Mouse (Mus musculus) frontal cortex, postnatal 25 days (tissue): ENCODE results near the gene Abca9.

Experiments used
- DNase-seq, 2 experiments: peaks; one replicate each; pipeline ENCODE4 v3.0.0; 2022; ENCODE audit warnings: low spot score in 2 of 2

Abca9 gene

DNA sequence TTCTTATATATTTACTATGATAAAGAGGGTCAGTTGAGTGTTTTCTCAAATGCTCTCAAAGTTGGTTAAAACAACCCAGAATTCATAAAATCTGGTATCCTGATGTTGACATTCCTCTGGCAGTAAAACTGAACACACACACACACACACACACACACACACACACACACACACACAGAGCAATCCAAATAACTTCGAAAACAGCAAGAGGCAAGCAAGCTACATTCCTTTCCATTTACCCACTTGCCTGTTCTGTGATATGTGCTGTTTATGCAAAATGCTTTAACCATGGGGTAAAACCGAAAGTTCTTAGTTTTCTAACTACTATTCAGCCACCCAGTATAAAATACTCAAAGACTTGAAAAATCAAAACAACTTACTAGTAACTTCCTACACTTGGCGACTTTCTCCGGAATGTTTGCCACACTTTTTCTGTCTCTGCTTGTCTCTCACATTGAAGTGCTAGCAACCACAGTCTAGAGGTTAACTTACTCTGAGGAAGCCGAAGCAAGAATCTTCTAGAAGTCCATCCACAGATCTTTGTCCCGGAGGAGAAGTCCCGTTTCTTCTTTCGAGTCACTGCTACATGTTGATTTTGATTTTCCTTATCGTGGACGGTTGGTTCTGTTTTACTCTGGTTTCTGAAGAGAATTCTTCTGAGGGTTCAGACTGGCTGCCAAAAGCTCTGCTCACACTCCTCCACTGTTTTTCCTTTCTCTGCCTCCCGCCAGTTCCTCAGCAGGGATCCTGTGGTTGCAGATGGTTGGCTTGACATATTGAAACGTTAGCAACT lies at the start of gene Abca9:
Abca9 (minus strand) TSS at position 738 of the 793 bp plus-strand sequence.
- DNase-seq: peak in 1 of 2 experiments; percentile 20

DNA sequence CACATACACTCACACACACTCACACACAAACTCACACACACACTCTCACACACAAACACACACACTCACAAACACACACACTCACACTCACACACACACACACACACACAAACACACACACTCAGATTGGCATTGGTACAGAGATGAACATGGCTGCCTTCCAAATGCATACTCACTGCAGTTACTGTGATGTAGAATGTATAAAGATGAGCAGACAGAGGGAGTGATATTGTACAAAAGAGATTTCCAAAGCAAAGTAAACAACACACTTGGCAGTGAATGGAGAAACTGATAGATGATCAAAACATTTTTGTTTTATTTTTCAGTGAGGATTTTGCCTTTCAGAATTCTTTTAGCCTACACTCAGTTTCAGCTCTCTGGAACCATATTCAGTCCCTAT lies 49.1 kb upstream of the Abca9 start:
- no peak for DNase-seq

DNA sequence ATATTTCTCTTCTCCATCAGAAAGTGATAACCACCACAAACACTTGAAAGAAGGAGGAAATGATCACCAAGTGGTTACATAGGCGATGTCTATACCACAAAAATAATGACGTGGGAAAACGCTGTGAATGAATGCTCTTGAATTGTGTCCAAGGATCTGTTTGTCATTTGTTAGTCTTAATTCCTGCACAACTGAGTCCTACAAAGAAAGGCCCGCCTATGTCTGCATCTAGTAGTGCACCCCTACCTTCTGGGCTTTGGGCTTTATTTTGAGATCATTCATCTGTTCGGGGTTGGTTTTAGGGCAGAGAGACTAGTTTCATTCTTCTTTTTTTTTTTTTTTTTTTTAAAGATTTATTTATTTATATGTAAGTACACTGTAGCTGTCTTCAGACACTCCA lies 35.9 kb upstream of the Abca9 start:
- DNase-seq: no peak

DNA sequence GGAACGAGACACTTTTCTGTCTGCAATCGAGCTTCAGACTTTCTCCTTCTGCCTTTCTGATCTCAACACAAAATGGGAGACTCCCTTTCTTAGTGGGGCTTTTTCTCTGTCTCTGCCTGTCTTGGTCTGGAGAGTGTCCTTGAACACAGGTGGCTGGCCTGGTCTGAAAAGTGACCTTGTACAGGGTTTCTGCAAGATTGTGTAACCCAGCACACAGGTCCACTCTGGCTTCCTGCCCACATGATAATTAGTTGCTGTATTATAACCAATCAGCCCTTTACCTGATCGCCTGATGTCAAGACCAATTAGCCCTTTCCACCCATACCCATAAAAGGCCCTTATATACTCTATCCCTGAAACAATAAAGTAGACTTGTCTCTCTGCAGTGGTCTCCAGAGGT lies 30.9 kb upstream of the Abca9 start:
- no peak for DNase-seq

DNA sequence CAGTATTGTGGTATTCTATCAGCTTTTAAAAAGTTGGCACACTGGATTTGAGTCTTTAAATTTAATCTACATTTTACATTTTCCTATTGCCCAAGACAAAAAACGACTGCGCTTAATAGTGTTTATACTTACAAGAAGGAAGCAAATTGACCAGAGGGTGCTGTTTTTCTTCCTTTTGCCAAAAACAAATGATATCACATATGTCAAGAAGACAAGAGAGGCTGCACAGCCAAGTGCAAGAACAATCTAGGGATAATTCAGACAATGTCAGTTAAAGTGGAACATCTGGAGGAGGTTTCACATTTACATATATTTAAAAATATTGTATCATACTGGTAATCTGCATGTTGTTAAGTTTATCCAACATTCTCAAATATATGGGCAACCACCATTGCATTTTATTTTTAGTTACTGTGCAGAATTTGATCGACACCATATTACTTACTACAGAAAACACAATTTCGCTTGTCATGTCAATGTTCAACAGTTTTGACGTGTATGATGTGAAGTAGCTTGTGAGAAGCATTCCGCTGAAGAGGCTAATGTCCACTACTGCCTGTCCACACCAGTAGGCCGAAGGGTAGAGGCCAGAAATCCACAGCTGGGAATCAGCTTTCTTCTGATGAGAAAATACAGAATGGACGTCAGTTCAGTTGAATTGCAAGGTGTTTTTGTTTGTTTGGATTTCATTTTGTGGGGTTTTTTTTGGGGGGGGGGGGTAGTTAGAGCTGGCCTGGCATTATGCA lies 28.7 kb upstream of the Abca9 start:
- DNase-seq: no peak

DNA sequence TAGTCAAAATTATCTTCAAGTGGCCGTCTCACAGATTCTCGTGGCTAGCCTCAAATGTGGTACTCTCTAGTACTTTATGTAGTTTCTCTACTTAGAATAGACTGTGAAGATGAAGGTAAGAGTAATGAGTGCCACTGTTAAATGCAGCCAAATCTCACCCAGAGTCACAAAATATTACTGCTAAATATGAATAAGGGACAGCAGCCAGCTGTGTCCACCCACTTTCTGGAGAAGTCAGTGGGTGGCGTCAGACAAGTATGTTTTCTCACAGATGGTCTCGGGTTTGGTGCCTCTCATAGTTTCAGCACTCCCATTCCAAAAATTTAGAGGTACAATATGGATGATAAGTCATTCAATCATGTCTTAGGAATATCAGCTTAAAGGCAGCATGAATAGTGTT lies 27.3 kb upstream of the Abca9 start:
- DNase-seq: no peak

DNA sequence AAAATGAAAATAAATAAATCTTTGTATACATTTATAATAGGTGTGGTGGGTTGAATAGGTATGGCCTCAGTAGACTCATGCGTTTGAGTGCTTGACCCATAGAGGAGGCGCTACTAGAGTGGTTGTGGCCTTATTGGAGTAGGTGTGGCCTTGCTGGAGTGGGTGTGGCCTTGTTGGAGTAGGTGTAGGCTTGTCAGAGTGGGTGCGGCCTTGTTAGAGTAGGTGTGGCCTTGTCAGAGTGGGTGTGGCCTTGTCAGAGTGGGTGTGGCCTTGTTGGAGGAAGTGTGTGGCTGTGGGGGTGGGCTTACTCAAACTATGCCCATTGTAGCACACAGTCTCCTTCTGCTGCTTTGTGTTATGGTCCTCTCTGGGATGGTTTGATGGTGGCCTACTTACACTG lies 3.2 kb upstream of the Abca9 start:
- no peak for DNase-seq

DNA sequence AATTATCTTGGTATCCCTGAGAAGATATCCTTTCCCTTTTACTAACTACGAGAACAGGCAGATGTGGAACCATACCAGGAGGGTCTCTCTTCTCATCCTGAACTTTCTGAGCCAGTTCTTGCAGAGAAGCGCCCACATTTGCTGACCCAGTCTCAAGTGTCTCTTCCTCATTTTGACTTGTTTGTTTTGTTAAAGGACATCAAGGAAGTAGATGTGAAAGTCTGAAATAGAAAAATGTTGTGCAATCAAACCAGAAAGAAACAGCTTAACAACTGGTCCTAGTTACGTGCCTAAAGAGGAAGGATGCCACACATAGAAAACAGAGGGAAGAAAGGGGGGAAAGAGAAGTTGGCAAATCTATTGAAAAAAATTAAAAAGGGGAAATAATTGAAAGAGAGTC lies 2.2 kb downstream of the Abca9 start:
- no peak for DNase-seq

DNA sequence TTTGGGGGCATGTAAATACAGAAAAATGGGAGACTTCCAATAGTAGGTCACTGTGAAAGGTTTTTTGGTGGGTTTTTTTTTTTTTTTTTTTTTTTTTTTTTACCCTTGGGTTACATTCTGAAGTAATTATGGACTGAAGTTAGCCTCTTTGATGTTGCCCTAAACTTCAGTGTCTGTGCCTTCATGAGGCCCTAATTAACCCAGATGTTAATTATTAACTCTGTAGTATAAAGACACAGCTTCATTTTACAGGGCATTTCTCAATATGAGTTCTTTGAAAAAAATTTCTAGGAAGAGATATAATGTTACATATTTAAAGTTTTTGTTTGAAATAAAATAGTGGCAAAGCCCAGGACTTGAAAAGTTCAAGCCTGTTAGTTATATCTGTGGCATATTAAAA lies 2.6 kb downstream of the Abca9 start:
- no peak for DNase-seq

DNA sequence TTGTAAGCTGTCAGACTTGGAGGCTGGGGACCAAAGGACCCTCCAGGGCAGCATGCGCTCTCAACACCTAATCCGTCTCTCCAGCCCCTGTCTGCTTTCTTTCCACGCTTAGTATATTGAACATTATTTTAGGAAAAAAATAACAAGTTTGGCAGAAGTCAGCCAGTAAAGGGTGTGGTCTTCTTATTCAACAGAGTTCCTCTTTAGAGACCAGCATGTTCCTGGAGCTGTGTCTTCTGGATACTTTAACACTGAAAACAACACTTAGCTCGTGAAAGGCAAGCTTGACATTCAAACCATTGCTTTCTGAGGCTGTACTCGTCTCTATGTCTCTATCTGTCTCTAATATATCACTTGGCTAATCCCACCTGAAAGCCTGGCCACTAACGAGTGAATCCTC lies 10.9 kb downstream of the Abca9 start:
- DNase-seq: no peak

DNA sequence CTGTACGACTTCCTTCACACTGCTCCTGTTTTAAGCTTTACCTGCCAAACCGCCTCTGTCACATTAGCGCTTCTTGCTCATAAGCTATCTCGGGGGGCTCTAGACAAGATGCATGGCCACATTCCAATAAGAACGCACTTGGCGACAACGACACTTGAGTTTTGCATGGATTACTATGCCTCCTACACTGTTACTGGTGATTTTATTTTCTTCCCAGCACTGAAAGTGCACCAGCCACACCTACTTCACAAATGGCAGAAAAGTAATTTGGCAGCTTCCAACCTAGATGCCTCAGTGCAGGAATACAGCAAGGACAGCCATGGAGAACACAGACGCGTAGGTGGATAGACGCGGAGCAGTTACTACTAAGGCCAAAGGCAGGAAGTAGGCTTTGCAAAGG lies 12.0 kb downstream of the Abca9 start:
- no peak for DNase-seq

DNA sequence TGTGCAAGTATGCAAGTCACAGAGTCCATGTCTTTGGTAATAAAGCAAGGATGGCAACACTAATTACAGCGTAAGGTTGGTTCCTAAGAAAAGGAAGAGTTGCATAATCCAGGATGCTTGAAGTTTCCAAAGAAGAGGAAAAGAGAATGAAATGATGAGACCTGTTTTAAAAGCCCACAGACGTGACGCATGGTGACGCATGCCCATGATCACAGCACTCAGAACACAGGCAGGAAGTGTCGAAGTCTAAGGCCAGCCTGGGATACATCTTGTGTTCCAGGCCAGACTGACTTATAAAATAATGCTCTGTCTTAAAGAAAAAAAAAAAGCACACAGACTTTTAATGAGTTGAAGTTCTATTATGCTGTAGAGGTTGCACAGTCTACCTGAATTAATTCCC lies 20.4 kb downstream of the Abca9 start:
- no peak for DNase-seq

DNA sequence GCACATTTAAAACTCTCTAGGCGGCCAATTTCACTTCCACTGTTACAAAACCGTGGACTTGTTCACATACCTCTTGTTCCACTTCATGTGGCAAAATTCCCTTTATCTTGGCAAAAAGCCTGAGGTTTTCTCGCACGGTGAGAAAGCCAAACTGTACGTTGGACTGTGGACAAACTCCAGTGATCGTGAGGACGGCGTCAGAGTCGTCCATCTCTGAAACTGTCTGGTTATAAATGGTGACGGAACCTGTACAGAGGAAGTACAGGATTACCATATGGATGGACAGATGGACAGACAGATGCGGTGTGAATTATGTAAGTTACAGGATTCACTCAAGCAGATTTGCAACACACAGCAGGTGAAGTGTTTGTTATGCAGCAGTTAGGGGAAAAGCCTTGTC lies 22.6 kb downstream of the Abca9 start:
- no peak for DNase-seq

DNA sequence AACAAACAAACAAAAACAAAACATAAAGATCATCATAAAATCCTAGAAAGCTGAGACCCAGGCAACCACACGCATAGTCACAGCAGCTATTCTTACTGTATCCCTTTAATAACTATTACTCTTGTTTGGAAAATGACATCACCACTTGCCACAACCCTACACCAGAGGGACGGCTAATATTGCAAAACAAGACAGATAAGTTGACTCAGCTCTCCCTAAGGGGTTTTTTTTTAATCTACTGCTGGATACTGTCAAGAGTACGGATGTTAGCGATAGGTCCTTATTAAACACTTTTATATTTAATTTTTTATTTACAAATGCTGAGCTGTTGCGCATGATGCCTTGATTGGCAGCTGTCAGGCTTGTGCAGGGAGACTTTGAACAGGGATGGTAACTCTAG lies 37.2 kb downstream of the Abca9 start:
- DNase-seq: no peak

DNA sequence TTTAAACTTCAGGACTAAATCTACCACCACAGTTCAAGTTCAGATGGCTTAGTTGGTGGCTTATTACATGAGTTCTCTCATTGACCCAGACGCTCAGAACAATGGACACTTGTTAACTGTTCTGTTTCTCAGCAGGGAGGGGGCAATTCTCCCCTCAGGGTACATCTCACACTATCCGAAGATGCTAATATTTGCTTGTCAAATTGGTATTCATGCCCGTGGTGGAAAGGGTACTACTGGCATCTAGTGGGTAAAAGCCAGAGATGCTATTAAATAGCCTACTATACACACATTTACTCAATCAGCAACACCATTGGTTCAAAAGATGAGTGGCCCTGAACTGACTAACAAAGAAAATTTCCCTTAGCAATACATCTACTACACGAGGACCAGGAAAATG lies 56.9 kb downstream of the Abca9 start:
- no peak for DNase-seq

DNA sequence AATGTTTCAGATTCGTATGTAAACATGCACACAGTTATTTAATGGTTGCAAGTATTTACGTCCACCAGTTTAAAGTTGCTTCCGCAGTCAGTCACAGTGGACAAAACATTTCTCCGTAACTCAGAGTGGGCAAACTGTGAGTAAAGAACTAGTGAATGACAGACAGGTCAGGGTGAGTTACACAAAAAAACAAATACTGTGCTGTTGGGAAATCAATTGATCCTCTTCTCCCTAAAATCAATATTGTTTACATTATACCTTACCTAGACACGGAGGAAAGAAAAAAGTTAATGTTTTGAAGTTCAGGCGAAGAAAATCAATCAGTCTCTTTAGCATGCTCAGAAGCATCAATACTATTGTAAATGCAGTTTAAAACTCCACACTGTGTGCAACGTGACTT lies 66.6 kb downstream of the Abca9 start:
- no peak for DNase-seq

DNA sequence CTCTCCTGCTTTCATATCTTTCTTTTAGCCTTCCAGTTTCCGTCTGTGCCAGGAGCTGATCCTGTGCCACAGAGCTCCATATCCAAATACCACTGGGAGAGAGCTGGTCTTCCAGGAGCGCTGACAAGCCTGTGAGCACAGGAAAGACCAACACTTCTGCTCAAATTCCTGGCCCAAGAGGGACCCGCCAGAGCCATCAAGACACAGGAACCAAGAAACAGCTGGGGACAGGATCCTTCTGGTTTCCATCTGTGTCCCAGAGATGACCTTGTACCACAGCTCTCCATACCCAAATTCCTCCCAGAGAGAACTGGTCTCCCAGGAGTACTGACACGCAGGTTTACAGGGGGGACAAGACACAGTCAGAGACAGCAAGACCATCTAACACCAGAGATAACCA lies 69.1 kb downstream of the Abca9 start:
- no peak for DNase-seq

DNA sequence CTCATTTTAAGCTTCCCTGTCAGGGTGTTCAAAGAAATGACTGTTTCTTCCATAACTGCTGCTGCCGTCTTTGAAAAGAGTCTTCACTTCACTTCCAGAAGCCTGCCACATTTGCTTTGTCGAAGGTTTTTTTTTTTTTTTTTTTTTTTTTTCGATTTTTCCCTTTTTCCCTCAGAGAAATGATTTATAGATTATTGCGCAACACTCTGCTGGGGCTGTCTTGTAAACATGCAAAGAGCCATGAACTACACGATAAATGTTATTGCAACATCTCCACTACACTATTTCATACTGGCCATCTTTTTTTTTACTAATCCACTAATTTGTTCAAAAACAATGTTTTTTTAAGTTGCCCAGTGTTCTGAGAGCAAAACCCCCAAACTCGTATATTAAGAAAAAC lies 70.5 kb downstream of the Abca9 start:
- DNase-seq: no peak

DNA sequence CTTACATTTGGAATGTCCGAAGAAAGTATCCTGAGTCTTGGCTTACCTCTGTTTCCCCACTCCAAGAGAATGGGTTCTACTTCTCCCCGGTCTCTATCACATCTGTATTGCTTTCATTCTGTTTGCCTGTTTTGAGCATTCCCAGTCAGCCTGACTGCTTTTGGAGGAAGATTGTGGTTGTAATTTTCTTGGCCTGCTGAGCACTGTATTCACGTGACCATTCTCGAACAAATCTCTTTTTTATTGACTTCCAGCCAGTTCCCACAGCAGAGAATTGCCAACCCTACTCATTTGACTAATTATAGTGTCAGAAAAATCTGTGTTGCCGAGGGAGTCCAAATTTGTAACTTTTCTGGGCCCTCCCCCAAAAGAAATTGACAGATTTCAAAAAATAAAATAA lies 72.1 kb downstream of the Abca9 start, which contains the start of gene Abca8a:
Abca8a (minus strand) TSS at position 121 of the 400 bp plus-strand sequence.
- no peak for DNase-seq

DNA sequence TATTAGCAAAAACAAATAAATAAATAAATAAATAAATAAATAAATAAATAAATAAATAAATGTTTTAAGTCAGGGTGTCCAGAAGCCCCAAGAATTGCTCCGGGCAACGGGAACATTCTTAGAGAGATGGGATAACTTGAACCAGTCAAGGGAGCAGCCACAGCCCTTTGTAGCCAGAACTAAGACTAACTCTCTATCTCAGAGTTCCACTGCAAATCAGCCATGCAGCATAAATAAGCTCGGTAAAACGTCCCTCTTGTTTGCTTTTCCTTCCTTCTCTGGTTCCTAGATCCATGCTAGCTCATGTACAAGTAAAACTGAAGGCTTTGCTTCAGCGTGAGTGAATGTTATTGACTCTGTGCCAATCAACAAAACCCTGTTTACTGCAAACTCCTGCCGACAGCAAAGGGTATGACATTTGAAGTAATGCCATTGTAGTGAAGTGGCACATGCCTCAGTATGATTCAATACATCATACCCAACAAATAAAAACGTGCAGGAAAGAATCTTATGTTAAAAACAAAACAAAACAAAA lies 73.1 kb downstream of the Abca9 start:
- no peak for DNase-seq

DNA sequence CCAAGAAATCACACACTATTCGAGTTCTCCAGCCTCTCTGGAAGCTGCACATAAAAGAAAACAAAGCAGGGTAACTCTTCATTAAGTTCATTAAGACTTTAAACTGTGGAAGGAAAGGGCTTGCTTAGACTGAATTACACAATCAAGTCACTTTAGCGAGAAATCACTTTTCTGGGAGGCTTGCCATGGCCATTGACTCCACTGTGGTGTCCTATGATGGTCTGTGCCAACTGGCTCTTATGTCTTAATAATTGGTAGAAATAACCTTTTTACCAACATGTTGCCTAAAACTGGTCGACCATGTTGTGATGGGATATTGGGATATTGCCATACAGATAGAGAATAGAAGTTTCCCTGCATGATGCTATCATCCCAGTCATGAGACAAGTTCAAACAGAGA lies 73.8 kb downstream of the Abca9 start:
- DNase-seq: no peak

DNA sequence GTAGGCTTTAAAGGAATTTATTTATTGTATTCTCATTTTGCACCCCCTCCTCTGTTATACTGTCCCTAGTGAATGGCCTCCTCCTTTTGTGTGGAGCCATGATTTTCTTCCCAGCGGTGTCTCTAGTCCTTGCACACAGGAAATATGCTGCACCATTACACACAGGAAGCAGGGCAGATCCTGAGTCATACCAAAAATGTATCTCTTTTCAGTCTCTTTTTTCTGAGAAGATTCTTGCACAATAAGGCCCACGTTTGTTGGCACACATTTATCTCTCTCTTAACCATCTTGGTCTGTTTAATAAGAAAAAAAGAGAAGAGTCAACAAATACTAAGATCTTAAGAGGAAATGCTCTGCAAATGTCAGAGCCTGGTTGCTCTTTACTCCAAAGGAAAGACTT lies 76.7 kb downstream of the Abca9 start:
- no peak for DNase-seq

DNA sequence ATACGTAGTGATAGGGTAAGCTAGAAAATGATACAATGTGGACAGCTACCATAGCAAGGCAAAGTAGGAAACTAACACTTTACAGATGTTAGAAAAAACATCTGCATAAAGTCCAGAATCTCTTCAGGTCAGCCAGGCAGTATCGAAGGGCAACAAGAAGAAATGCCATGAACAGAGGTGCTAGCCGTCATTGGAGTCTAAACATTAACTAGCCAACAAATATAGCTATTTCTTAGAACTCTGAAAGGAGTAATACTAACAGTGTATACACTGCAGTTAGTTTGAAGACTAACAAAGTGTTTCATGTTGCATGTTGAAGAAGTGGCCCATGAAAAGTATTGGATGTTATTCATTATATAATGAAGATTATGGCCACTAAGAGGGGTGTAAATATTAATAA lies 95.8 kb downstream of the Abca9 start:
- DNase-seq: no peak
